Mouse (Mus musculus) midbrain, postnatal 0 days (tissue): ENCODE data around the gene Numbl. TPM values are rescaled to one million over a fixed set of nuclear protein-coding genes. Genes with fewer than 3 reads are reported as not detected.

Source experiments
- ATAC-seq: fragments of 200-750 bp; cut with Nextera tagmentation; 2 replicates; pipeline ENCODE4 v1.8.0; 2017; ENCODE audit warnings: moderate number of reproducible peaks, mild to moderate bottlenecking, moderate TSS enrichment, moderate library complexity; ENCODE audit not compliant: low FRiP score
- DNase-seq: peaks from one replicate; pipeline ENCODE4 v3.0.0-alpha.2; 2015; ENCODE audit warnings: low spot score
- H3K27ac ChIP-seq: fragments of 300-500 bp; sonication (generic); 2 replicates; pipeline ENCODE4 v1.5.1; 2014; ENCODE audit warnings: low read depth, mild to moderate bottlenecking, low read length, mixed read lengths
- H3K27me3 ChIP-seq: fragments of 300-500 bp; sonication (generic); 2 replicates; pipeline ENCODE4 v1.6.1; 2014; ENCODE audit warnings: low read length, control low read depth, mixed read lengths; ENCODE audit not compliant: insufficient read depth
- H3K36me3 ChIP-seq: fragments of 300-500 bp; sonication (generic); 2 replicates; pipeline ENCODE4 v1.6.1; 2014; ENCODE audit warnings: low read length, control low read depth, mixed read lengths; ENCODE audit not compliant: insufficient read depth
- H3K4me1 ChIP-seq: fragments of 300-500 bp; sonication (generic); 2 replicates; pipeline ENCODE4 v1.6.1; 2014; ENCODE audit warnings: mild to moderate bottlenecking, control low read depth, antibody characterized with exemption, low read length, mixed read lengths; ENCODE audit not compliant: insufficient read depth
- H3K4me2 ChIP-seq: fragments of 300-500 bp; sonication (generic); 2 replicates; pipeline ENCODE4 v1.6.1; 2014; ENCODE audit warnings: low read depth, mild to moderate bottlenecking, low read length, mixed read lengths; ENCODE audit not compliant: poor library complexity, severe bottlenecking
- H3K4me3 ChIP-seq: fragments of 300-500 bp; sonication (generic); 2 replicates; pipeline ENCODE4 v1.5.1; 2014; ENCODE audit warnings: low read depth, mild to moderate bottlenecking, low read length, moderate library complexity
- H3K9ac ChIP-seq: fragments of 300-500 bp; sonication (generic); replicated peaks from 2 replicates; pipeline ENCODE4 v1.6.1; 2014; ENCODE audit warnings: mild to moderate bottlenecking, low read length, moderate library complexity, mixed read lengths; ENCODE audit not compliant: poor library complexity, severe bottlenecking
- H3K9me3 ChIP-seq: fragments of 300-500 bp; sonication (generic); 2 replicates; pipeline ENCODE4 v1.6.1; 2016; ENCODE audit warnings: low read length, control low read depth
- CTCF ChIP-seq: IDR thresholded peaks from 2 replicates; pipeline ENCODE4 v1.5.1; 2016; ENCODE audit warnings: antibody characterized with exemption, mild to moderate bottlenecking
- WGBS: fragments of 180-500 bp; shearing (Covaris S2); extraction: QIAGEN DNeasy Blood & Tissue Kit; methylation state at CpG from one replicate; pipeline ENCODE4 v1.1.7; 2014; 5-methylcytosine and 5-hydroxymethylcytosine counted together
- polyA plus RNA-seq: library from polyadenylated mRNA; unstranded; fragments of >200 nt; fragmentation: Nextera tagmentation; extraction: Ambion mirVana; gene quantifications from 2 replicates; pipeline ENCODE4 v1.2.1, GENCODE M21; 2015
- total RNA-seq: library from RNA; depleted of rRNA; stranded (reverse); fragments of >200 nt; gene quantifications from 2 replicates; pipeline ENCODE4 v1.2.3, GENCODE M21; 2014

Gene Numbl
- total and polyA plus RNA-seq, 2 experiments from 2014 or later, result 60.9 to 147 TPM

DNA sequence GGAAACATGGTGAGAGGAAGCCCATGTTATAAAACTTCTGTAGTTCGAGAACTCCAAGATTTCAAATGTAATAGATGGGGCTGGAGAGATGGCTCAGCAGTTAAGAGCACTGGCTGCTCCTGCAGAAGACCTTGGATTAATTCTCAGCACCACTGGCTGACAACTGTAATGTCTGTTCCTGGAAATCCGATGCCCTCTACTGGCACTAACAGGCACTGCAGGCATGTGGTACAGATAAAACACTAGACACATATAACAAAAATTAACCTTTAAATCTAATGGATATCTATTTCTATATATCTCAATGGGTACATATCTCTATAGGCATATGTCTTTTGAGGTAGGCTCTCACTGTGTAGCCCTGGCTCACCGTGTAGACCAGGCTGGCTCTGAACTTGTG, 56.2 kb downstream of the Numbl start:
- H3K27ac ChIP-seq, result no peak overlapping the region
- DNase-seq (no peak), ATAC-seq (no peak)
- TF ChIP-seq CTCF, result peak; percentile 47
- no peak overlapping the region for H3K4me3 ChIP-seq
- H3K4me1 ChIP-seq, result no peaks in the 10 kb centered on the region
- H3K36me3 ChIP-seq, result no peaks in the 10 kb centered on the region; the same call in none of the 2 replicates
- H3K9me3 ChIP-seq, result no peaks in the 10 kb centered on the region
- 89% methylated on average over 3 of the region's 3 CpGs for WGBS
- 0 out of 2 replicates have a peak, but pooled peaks cover 3% of the 10 kb centered on the region for H3K27me3 ChIP-seq
- no peak overlapping the region for H3K9ac ChIP-seq
- no peak overlapping the region for H3K4me2 ChIP-seq

DNA sequence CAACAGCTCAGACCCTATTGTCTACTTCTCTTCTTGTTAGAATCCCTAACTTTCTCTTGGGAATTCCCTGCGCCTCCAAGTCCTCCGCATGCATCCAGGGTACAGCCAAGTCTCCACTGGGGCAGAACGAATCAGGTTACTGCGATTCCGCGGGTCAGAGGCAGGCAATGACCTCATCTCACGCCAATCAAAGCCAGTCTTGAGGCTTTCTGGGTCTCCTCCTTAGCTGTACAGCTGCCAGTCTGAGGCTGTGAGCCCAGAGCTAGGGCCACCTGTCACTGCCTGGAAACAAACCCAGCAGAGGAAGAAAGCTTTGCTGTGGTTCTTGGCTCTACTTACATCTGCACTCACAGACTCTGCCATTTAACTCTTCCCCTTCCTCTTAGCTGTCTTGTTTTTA, 57.7 kb downstream of the Numbl start:
- 22% methylated on average over 7 of the region's 7 CpGs for WGBS
- Histone ChIP-seq H3K4me1 (no peaks in the 10 kb centered on the region), H3K9ac (no peak overlapping the region), H3K9me3 (no peaks in the 10 kb centered on the region), H3K27ac (no peak overlapping the region), H3K36me3 (no peaks in the 10 kb centered on the region; the same call in none of the 2 replicates), H3K4me3 (no peak overlapping the region), H3K27me3 (no peaks in the 10 kb centered on the region), H3K4me2 (no peak overlapping the region)
- DNase-seq (peak; percentile 87), ATAC-seq (peak; percentile 68; the same call in 1 of the 2 replicates)
- no peak for TF ChIP-seq CTCF

DNA sequence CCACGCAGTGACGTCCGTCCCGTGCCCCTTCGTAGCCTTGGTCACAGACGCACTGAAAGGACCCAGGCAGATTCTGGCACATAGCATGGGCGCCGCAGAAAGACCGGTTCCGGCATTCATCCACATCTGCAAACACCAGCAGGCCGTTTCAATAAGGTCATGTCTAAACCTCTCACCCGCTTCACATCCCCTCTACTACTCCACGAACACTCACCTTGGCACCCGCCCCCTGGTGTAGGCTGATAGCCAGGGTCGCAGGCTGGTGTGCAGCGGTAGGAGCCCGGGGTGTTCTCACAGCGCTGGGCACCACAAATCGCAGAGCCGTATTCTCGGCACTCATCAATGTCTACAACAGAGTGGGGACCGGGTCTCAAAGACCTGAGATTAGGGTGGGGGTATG, 61.2 kb downstream of the Numbl start:
- no peak for TF ChIP-seq CTCF
- no peak overlapping the region for H3K9ac ChIP-seq
- no peak overlapping the region for H3K4me2 ChIP-seq
- H3K4me3 ChIP-seq, result no peak overlapping the region
- no peaks in the 10 kb centered on the region for H3K27me3 ChIP-seq
- ATAC-seq (no peak), DNase-seq (no peak)
- H3K36me3 ChIP-seq, result no peaks in the 10 kb centered on the region; the same call in 1 of the 2 replicates
- H3K27ac ChIP-seq, result no peak overlapping the region
- H3K9me3 ChIP-seq, result no peaks in the 10 kb centered on the region
- H3K4me1 ChIP-seq, result no peaks in the 10 kb centered on the region
- WGBS, result 90% methylated on average over 22 of the region's 22 CpGs

DNA sequence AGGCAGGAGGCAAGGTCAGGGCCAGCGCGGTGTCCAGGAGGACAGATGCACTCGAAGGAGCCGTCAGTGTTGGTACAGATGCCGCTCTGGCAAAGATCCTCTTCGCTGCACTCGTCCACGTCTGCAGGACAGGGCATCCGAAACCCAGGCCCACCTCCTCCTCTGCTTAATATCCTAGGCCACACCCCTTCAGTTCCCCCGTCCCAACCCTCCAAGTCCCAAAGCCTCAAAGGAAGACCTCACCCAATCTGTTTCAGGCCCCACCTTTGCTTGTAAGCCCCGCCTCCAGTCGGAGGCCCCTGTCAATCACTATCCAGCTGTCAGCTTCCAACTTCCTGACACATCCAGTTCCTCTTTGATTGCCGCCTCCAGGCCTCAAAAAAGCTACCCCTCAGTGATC, 64.1 kb downstream of the Numbl start:
- Histone ChIP-seq H3K27ac (no peak overlapping the region), H3K9ac (no peak overlapping the region), H3K4me2 (no peak overlapping the region), H3K36me3 (no peaks in the 10 kb centered on the region), H3K4me1 (no peaks in the 10 kb centered on the region), H3K9me3 (no peaks in the 10 kb centered on the region), H3K27me3 (peaks cover 17% of the 10 kb centered on the region; the same call in 1 of the 2 replicates), H3K4me3 (no peak overlapping the region)
- WGBS, result 23% methylated on average over 12 of the region's 13 CpGs
- TF ChIP-seq CTCF, result no peak
- ATAC-seq (no peak), DNase-seq (no peak)

DNA sequence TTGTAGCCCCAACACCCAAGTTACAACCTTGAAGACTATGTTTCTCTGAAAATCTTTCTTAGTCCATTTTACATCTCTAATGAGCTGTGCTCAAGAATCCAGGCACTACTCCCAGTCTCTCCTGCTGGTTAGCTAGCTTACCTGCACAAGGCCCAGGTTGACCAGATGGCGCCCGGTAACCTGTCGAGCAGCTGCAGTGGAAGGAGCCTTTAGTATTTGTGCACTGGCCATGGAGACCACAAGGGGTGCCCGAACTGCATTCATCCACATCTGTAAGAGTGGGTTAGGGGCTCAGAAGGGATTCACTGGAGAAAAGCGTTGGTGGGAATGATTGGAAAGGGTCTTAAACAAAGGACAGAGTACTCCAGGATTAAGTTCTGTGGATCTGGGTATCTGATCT, 64.8 kb downstream of the Numbl start:
- DNase-seq (no peak), ATAC-seq (no peak)
- Histone ChIP-seq H3K4me2 (no peak overlapping the region), H3K36me3 (no peaks in the 10 kb centered on the region), H3K27ac (no peak overlapping the region), H3K4me1 (no peaks in the 10 kb centered on the region), H3K9ac (no peak overlapping the region), H3K4me3 (no peak overlapping the region), H3K27me3 (peaks cover 24% of the 10 kb centered on the region), H3K9me3 (no peaks in the 10 kb centered on the region)
- no peak for TF ChIP-seq CTCF
- 90% methylated on average over 5 of the region's 5 CpGs for WGBS

DNA sequence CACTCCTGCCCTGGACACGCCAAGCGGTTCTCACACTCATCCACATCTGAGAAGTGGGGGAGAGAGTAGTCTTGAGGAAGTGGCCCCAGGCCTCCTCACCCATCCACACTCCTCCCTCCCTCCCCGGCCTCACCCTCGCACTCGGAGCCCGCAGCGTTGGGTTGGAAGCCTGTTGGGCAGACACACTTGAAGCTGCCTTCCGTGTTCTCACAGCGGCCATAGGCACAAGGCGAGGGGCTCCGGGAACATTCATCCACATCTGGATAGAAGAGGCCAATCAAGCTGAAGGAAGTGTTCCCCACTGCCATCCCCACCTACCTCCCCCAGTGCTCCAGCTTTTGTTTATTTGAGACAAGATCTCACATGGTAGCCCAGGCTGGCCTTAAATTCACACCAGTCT, 65.9 kb downstream of the Numbl start:
- 98% methylated on average over 11 of the region's 11 CpGs for WGBS
- H3K9ac ChIP-seq, result no peak overlapping the region
- no peak overlapping the region for H3K4me2 ChIP-seq
- no peaks in the 10 kb centered on the region for H3K36me3 ChIP-seq
- H3K4me3 ChIP-seq, result no peak overlapping the region
- H3K9me3 ChIP-seq, result no peaks in the 10 kb centered on the region
- no peak for TF ChIP-seq CTCF
- H3K4me1 ChIP-seq, result no peaks in the 10 kb centered on the region
- no peak overlapping the region for H3K27ac ChIP-seq
- H3K27me3 ChIP-seq, result peaks cover 32% of the 10 kb centered on the region
- no peak for ATAC-seq
- DNase-seq, result no peak
